Mouse (Mus musculus) hindbrain, embryonic 16.5 days (tissue): Measurements from ENCODE around the gene Uqcc2. TPM values are rescaled to one million over a fixed set of nuclear protein-coding genes. Genes with fewer than 3 reads are reported as not detected.
A peak's percentile ranks its signal among the peaks of the same experiment; 100 is the strongest.

Source experiments
- ATAC-seq: fragments of 200-750 bp; cut with Nextera tagmentation; 2 replicates; pipeline ENCODE4 v1.8.0; 2017; ENCODE audit warnings: moderate TSS enrichment, moderate library complexity
- H3K27ac ChIP-seq: fragments of 300-500 bp; sonication (generic); 2 replicates; pipeline ENCODE4 v1.5.1; 2014; ENCODE audit warnings: low read depth, mild to moderate bottlenecking, control low read depth, low read length, moderate library complexity
- H3K27me3 ChIP-seq: fragments of 300-500 bp; sonication (generic); replicated peaks from 2 replicates; pipeline ENCODE4 v1.6.1; 2014; ENCODE audit warnings: low read length; ENCODE audit not compliant: control insufficient read depth, insufficient read depth
- H3K36me3 ChIP-seq: fragments of 300-500 bp; sonication (generic); 2 replicates; pipeline ENCODE4 v1.6.1; 2014; ENCODE audit warnings: mild to moderate bottlenecking, low read length, moderate library complexity, mixed read lengths; ENCODE audit not compliant: control insufficient read depth, insufficient read depth
- H3K4me1 ChIP-seq: fragments of 300-500 bp; sonication (generic); 2 replicates; pipeline ENCODE4 v1.6.1; 2014; ENCODE audit warnings: low read depth, low read length; ENCODE audit not compliant: control insufficient read depth, insufficient read depth
- H3K4me2 ChIP-seq: fragments of 300-500 bp; sonication (generic); 2 replicates; pipeline ENCODE4 v1.6.1; 2014; ENCODE audit warnings: mild to moderate bottlenecking, low read length, control low read depth, moderate library complexity
- H3K4me3 ChIP-seq: fragments of 300-500 bp; sonication (generic); 2 replicates; pipeline ENCODE4 v1.5.1; 2014; ENCODE audit warnings: mild to moderate bottlenecking, low read length, control low read depth, moderate library complexity
- H3K9ac ChIP-seq: fragments of 300-500 bp; sonication (generic); 2 replicates; pipeline ENCODE4 v1.6.1; 2014; ENCODE audit warnings: low read depth, mild to moderate bottlenecking, control low read depth, low read length, moderate library complexity
- H3K9me3 ChIP-seq: fragments of 300-500 bp; sonication (generic); 2 replicates; pipeline ENCODE4 v1.6.1; 2014; ENCODE audit warnings: mild to moderate bottlenecking, low read length, moderate library complexity; ENCODE audit not compliant: control insufficient read depth
- WGBS: fragments of 180-500 bp; shearing (Covaris S2); extraction: QIAGEN DNeasy Blood & Tissue Kit; methylation state at CpG from one replicate; pipeline ENCODE4 v1.1.7; 2014; 5-methylcytosine and 5-hydroxymethylcytosine counted together
- polyA plus RNA-seq: library from polyadenylated mRNA; unstranded; fragments of >200 nt; fragmentation: Nextera tagmentation; extraction: Ambion mirVana; gene quantifications from 2 replicates; pipeline ENCODE4 v1.2.1, GENCODE M21; 2015

Gene Uqcc2
- polyA plus RNA-seq, 1 experiment from 2014 or later = 396 TPM

- no peak overlapping the region for H3K4me3 ChIP-seq
Measured at GRCm38 (mm10) chr17:27107936-27108335, 25.8 kb downstream of the Uqcc2 start.

GRCm38 (mm10) chr17:27106745-27107144 lies 27.0 kb downstream of the Uqcc2 start:
- Histone ChIP-seq H3K27ac (no peak overlapping the region), H3K36me3 (no peaks in the 10 kb centered on the region), H3K4me3 (no peak overlapping the region), H3K4me2 (no peak overlapping the region), H3K27me3 (no peaks in the 10 kb centered on the region), H3K9ac (no peak overlapping the region), H3K4me1 (no peaks in the 10 kb centered on the region), H3K9me3 (no peaks in the 10 kb centered on the region)
- ATAC-seq = no peak
- WGBS = 86% methylated on average over 9 of the region's 9 CpGs

More at GRCm38 (mm10) chr17:27107936-27108335, 25.8 kb downstream of the Uqcc2 start:
- Histone ChIP-seq H3K27me3 (no peaks in the 10 kb centered on the region), H3K36me3 (no peaks in the 10 kb centered on the region), H3K27ac (no peak overlapping the region), H3K9me3 (no peaks in the 10 kb centered on the region), H3K9ac (no peak overlapping the region), H3K4me1 (no peaks in the 10 kb centered on the region), H3K4me2 (no peak overlapping the region)
- no peak for ATAC-seq
- WGBS = 73% methylated on average over 6 of the region's 6 CpGs

- Histone ChIP-seq H3K9me3 (no peaks in the 10 kb centered on the region), H3K27ac (no peak overlapping the region), H3K4me2 (no peak overlapping the region), H3K36me3 (no peaks in the 10 kb centered on the region), H3K4me3 (no peak overlapping the region), H3K27me3 (no peaks in the 10 kb centered on the region), H3K4me1 (no peaks in the 10 kb centered on the region), H3K9ac (no peak overlapping the region)
- 76% methylated on average over 18 of the region's 18 CpGs for WGBS
- ATAC-seq = no peak
Measured at GRCm38 (mm10) chr17:27105698-27106470, 27.8 kb downstream of the Uqcc2 start.

GRCm38 (mm10) chr17:27101675-27102074 lies 32.0 kb downstream of the Uqcc2 start:
- H3K4me1 ChIP-seq = no peaks in the 10 kb centered on the region
- H3K27me3 ChIP-seq = no peaks in the 10 kb centered on the region
- no peaks in the 10 kb centered on the region for H3K9me3 ChIP-seq
- ATAC-seq = no peak
- no peak overlapping the region for H3K4me3 ChIP-seq
- no peak overlapping the region for H3K27ac ChIP-seq
- no peak overlapping the region for H3K9ac ChIP-seq
- 82% methylated on average over 5 of the region's 5 CpGs for WGBS
- no peak overlapping the region for H3K4me2 ChIP-seq
- H3K36me3 ChIP-seq = no peaks in the 10 kb centered on the region

GRCm38 (mm10) chr17:27095690-27096089 lies 38.0 kb downstream of the Uqcc2 start:
- no peak overlapping the region for H3K27ac ChIP-seq
- H3K9ac ChIP-seq = peak overlapping the region; percentile 9; the same call in 1 of the 2 replicates
- no peaks in the 10 kb centered on the region for H3K27me3 ChIP-seq
- ATAC-seq = peak; percentile 58; the same call in 1 of the 2 replicates
- no peak overlapping the region for H3K4me3 ChIP-seq
- no peak overlapping the region for H3K4me2 ChIP-seq
- no peaks in the 10 kb centered on the region for H3K4me1 ChIP-seq
- WGBS = 27% methylated on average over 13 of the region's 13 CpGs
- no peaks in the 10 kb centered on the region for H3K9me3 ChIP-seq
- no peaks in the 10 kb centered on the region for H3K36me3 ChIP-seq

GRCm38 (mm10) chr17:27090068-27090467 lies 43.6 kb downstream of the Uqcc2 start:
- Histone ChIP-seq H3K27ac (no peak overlapping the region), H3K9me3 (no peaks in the 10 kb centered on the region), H3K36me3 (no peaks in the 10 kb centered on the region), H3K4me1 (no peaks in the 10 kb centered on the region), H3K4me3 (no peak overlapping the region), H3K27me3 (no peaks in the 10 kb centered on the region), H3K9ac (no peak overlapping the region), H3K4me2 (no peak overlapping the region)
- 84% methylated on average over 9 of the region's 9 CpGs for WGBS
- no peak for ATAC-seq

- Histone ChIP-seq H3K9me3 (no peaks in the 10 kb centered on the region), H3K4me3 (no peak overlapping the region), H3K27me3 (no peaks in the 10 kb centered on the region), H3K27ac (no peak overlapping the region), H3K4me1 (no peaks in the 10 kb centered on the region), H3K9ac (no peak overlapping the region), H3K36me3 (no peaks in the 10 kb centered on the region), H3K4me2 (no peak overlapping the region)
- WGBS = 37% methylated on average over 12 of the region's 12 CpGs
- no peak for ATAC-seq
Measured at GRCm38 (mm10) chr17:27087426-27087825, 46.3 kb downstream of the Uqcc2 start.

GRCm38 (mm10) chr17:27085676-27086075 lies 48.0 kb downstream of the Uqcc2 start:
- no peak for ATAC-seq
- Histone ChIP-seq H3K9ac (no peak overlapping the region), H3K27ac (no peak overlapping the region), H3K4me3 (no peak overlapping the region), H3K27me3 (no peaks in the 10 kb centered on the region), H3K4me1 (no peaks in the 10 kb centered on the region), H3K4me2 (no peak overlapping the region), H3K36me3 (no peaks in the 10 kb centered on the region), H3K9me3 (no peaks in the 10 kb centered on the region)
- WGBS = 30% methylated on average over 2 of the region's 2 CpGs

GRCm38 (mm10) chr17:27083601-27084000 lies 50.1 kb downstream of the Uqcc2 start:
- WGBS = 82% methylated on average over 9 of the region's 9 CpGs
- no peak overlapping the region for H3K4me3 ChIP-seq
- no peak for ATAC-seq
- no peaks in the 10 kb centered on the region for H3K27me3 ChIP-seq
- no peak overlapping the region for H3K4me2 ChIP-seq
- H3K9ac ChIP-seq = no peak overlapping the region
- H3K9me3 ChIP-seq = no peaks in the 10 kb centered on the region
- H3K36me3 ChIP-seq = no peaks in the 10 kb centered on the region
- no peaks in the 10 kb centered on the region for H3K4me1 ChIP-seq
- no peak overlapping the region for H3K27ac ChIP-seq
